Mouse (Mus musculus) heart, adult 2 months (tissue): ENCODE measurements around the gene Atg4a.

Source experiments
- CTCF ChIP-seq: fragments of 200-600 bp; IDR thresholded peaks from 2 replicates; pipeline ENCODE4 v1.8.1; 2022; ENCODE audit warnings: antibody characterized with exemption, mild to moderate bottlenecking, moderate library complexity
- EP300 ChIP-seq: fragments of 200-500 bp; IDR thresholded peaks from 2 replicates; pipeline ENCODE4 v1.6.1; 2011; ENCODE audit warnings: low read depth, low read length, control low read depth; ENCODE audit not compliant: insufficient read depth
- POLR2A ChIP-seq: fragments of 200-500 bp; IDR thresholded peaks from 2 replicates; pipeline ENCODE4 v1.6.1; 2011; ENCODE audit warnings: mild to moderate bottlenecking, low read depth, low read length, control low read depth; ENCODE audit not compliant: insufficient read depth

- TF ChIP-seq CTCF (peak; percentile 69), POLR2A (no peak), EP300 (no peak)
Observed at GRCm38 (mm10) chrX:141158160-141158559, 201.5 kb downstream of the Atg4a start.
